Mouse (Mus musculus) kidney, adult 18-20 months (tissue): Measurements from ENCODE around the gene Brat1.

Experiments used
- DNase-seq: peaks from one replicate; pipeline ENCODE4 v3.0.0; 2021

Gene Brat1

DNA sequence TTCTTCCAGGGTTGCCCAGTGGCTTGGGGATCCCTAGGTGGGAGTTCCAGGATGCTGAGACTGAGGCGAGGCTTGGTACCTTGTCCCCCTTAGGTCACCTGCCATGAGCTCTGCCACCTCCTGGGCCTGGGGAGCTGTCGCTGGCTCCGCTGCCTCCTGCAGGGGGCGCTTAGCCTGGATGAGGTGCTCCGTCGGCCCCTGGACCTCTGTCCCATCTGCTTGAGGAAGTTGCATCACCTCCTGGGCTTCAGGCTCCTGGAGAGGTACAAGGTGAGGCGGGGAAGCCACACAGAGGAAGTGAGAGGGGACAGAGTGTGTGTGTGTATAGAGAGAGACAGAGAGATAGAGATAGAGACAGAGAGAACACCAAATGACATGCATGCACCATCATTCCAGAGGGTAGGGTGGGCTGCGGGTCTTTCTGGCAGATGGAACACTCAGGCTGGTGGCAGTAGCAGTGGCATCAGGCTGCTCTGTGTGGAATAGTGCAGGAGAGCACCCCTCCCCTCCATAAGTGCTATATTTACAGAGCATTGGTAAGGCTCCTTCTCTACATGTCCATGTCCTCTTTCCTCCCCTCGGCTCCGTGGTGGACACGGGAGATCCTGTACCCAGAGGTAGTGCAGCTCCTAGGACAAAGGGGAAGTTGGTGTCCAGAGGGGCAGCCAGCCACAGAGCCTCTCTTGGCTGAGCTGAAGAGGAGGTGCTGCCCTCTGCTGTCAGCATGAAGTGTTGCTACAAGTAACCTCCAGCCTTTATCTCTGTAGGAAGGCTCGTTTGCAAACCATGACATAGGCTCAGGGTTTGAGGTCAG lies 44.5 kb downstream of the Brat1 start:
- peak; percentile 79 for DNase-seq

DNA sequence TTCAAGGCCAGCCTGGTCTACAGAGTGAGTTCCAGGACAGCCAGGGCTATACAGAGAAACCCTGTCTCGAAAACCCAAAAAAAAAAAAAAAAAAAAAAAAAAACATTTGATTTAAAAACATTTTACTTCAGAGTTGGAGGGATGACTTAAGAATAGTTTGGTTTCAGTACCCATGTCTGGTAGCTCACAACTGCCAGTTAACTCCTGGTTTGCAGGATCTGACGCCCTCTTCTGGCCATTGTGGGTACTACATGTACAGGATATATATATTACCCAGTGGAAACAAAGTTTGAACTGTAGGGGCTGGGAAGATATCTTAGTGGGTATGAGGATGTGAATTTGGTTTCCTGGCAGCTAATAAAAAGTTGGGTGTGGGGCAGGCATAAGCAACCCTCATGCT lies 46.1 kb downstream of the Brat1 start:
- no peak for DNase-seq

DNA sequence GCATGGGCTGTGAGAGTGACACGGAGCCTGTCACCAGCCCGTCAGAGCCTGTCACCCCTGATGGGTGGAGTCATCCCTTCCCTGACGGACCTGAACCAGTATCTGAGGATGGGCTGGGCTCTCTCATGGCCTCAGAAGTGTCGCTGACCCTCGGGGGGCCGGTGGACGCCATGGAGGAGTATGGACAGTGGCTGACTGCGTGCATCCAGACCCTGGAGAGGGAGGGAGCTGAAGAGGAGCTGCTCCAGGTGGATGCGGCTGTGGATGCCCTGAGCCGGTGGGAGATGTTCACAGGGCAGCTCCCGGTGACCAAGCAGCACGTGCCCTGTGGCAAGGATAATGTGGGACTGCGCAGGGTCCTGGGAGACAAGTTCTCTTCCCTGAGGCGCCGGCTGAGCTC lies 47.2 kb downstream of the Brat1 start:
- DNase-seq, result no peak

DNA sequence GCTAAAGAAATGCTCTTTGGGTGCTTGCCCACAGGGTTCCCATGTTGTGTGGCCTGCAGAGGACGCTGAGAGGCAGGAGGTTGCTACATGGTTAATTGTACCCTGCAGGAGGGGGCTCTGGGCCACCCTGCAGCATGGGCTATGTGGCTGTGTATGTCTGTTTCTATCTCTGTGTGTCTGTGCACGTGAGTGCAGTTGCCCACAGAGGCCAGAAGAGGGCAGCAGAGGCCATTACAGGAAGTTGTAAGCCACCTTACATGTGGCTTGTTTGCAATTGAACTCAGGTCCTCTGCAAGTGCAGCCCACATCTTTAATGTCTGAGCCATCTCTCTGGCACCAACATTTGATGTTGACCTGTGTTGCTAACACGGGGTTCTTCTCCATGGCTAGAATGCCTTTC lies 47.8 kb downstream of the Brat1 start:
- no peak for DNase-seq

DNA sequence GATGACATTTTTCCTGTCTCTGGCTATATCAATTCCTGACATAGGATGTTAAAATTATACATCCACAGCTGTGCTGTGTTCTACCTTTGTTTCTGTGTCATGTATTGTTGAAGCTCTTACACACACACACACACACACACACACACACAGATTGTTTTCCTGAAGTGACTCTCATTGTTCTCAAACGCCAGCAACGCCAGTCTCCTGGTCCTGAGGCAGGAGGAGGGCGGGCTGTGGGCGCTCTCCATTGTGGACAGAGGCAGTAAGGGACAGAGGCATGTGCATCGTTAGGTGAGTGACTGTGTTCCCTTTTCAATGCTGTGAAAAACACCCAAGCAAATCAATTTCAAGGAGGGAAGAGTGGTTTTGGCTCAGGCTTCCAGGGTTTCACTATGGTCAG lies 48.4 kb downstream of the Brat1 start:
- DNase-seq, result no peak

DNA sequence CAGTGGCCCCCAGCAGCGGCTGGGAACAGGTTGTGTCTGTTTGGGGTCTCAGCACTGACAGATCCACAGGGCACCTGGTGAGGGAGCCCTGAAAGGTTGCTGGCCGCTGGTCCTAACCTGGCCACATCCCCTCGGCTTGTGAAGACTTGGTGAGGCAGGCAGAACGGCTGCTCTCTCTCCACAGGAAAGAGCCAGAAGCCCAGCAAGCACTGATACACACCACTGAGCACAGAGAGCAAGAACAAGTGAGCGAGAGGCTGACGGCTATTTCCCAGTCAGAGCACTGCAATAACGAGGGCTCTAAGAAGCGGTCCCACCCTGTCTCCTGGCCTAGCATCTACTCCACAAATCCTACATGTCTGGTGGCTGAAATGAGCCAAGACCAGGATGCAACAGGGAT lies 54.1 kb downstream of the Brat1 start:
- no peak for DNase-seq

DNA sequence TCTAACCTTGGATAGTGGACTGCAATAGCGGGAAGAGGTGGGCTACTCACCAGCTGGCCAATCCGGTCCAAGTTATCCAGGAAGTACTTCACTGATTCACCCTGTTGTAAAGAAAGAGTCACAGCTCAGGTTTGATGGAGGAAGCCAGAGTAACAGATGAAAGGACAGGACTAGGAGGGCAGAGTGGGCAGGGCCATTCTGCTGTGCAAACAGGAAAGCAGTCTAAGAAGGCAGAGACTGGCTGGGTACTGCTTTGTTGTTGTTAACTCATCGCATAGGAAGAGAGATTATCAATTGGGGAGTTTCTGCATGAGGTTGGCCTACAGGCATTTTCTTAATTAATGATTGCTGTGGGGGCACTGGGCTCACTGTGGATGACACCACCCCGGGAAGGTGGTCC lies 57.7 kb downstream of the Brat1 start:
- DNase-seq, result no peak

DNA sequence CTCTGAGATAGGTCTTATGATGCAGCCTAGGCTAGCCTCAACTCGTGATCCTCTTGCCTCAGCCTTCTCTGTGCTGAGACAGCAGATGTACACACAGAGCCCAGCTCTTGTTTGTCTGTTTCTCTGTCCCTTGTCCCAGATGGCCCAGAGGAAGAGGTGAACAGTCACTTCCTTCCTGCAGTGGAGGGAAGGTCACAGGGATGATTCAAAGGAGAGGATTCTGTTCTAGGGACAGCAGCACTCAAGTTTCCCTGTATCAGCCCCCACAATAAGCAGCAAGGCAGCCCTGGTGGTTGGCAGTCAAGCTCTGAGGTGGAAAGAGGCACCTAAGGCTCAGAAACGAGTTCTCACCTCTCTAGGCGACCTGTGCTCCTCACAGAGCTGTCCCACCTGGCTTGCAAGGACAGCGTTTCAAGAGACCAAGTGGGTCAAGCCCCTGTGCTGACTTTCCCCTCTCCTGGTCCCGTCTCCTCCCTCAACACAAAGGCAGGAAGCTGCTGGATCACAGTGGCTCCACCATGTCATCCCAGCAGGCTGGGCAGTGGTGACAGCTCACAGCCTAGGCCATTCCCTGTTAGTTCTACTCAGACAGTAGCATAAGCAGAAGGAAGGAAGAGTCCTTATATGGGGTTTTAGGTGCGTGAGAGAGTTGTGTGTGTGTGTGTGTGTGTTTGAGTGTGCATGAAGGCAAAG lies 60.3 kb downstream of the Brat1 start:
- peak; percentile 37 for DNase-seq

DNA sequence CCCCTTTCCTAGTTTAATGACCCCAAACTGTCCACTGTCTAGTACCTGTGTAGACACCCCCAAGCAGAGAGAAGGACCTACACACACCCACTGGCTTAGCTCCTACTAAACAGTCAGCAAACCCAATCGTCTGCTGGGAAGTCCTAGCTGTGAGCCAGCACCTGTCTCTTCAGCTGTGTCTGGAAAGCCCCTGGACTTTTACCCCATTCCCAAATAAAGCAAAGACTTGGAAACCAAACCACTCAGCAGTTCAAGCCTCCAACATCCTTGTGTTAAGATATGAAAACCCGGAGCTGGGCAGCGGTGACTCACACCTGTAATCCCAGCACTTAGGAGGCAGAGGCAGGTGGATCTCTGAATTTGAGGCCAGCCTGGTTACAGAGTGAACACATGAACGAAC lies 61.8 kb downstream of the Brat1 start:
- no peak for DNase-seq

DNA sequence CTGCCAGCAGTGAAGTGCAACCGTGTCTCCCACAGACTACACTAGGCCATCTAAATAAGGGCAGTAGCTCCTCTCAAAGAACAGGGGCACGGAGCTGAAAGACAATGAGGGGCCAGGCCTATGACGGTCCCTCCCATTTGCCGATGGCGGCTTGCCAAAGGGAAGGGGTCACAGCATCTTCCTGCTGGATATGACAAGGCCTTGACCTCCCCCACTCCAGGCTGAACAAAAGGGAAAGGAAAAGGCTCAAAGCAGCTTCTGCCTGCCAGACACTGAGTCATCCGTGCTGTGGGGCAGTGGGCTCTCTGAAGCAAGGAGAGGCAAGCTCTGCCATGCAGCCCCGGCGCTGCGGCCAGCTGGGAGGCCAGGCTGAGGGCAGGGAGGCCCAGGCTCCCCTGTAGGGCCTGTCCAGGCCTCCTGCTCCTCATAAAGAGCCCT lies 62.9 kb downstream of the Brat1 start:
- peak; percentile 79 for DNase-seq

DNA sequence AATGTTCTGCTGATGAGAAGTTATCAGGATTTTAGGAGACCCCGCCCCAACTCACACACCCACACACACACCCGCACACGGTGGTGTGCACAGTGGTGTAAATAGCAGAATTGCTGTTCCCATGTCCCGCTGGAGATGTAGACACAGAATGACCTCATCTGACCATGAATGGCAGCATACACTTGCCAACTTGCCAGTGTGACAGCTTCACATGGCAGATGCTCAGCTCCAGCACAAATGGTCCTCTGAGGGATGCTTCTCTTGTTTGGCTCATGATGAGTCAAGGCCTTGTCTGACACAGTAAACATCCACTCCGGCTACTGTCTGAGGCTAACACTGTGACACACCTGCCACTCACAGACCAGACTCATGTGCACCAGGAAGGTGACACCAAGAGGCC lies 63.5 kb downstream of the Brat1 start:
- no peak for DNase-seq
